In the genomic region with DNA sequence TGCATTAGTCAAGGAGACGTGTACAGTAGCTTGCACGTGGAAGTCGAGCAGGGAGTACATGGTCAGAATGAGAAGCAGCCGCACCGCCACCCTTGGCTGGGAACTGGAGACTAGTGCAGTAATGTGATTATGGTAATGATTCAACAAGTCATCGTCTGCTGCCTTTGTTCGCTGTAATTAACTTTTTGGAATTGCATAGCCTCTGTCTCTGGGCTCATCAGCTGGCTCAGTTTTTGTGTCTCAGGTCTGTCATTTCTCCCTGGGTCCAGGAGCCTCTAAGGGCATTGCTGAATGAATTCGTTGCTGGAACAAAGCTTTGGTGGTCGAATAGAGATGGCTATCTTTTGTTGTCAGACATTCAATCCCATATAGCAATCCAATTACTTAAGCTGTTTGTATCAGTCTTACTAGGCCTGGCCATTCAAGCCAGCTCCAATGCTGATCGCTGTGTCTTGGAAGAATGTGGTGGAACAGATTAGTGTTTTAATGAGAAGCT, we compare ENCODE assay signal across 13 mouse cellular contexts. TPM values are rescaled to one million over a fixed set of nuclear protein-coding genes. Genes with fewer than 3 reads are reported as not detected.
A peak's percentile ranks its signal among the peaks of the same experiment; 100 is the strongest.
DNase-seq lines count a peak whose midpoint lies in the region; ATAC-seq and TF ChIP-seq lines count a peak whose summit lies in the region.
"Had no signal": no experiment of that assay in that cellular context is flagged by ENCODE, and none has a peak within 500 bp of the region (broad histone marks: within the 10 kb centered on the region; RNA-seq: fewer than 3 reads in every experiment).

No protein-coding gene starts in this region.

- no peaks in the 10 kb centered on the region for H3K9me3 ChIP-seq in kidney, embryonic 16.5 days (ENCODE audit: low read length)
- no peaks in the 10 kb centered on the region for H3K9me3 ChIP-seq in hindbrain, embryonic 12.5 days (replicated peaks)
- H3K9me3 ChIP-seq in midbrain, postnatal 0 days (ENCODE audit: low read length), result no peaks in the 10 kb centered on the region
- H3K9me3 ChIP-seq: heart, embryonic 13.5 days; limb, embryonic 10.5 days; lung, embryonic 15.5 days had no signal

- H3K4me1 ChIP-seq in kidney, embryonic 16.5 days (ENCODE audit: insufficient read depth, low read length), result peaks cover 14% of the 10 kb centered on the region
- H3K4me1 ChIP-seq in hindbrain, embryonic 12.5 days, result 0 out of 2 replicates have a peak, but pooled peaks cover 7% of the 10 kb centered on the region
- H3K4me1 ChIP-seq in midbrain, postnatal 0 days (ENCODE audit: insufficient read depth, low read length), result no peaks in the 10 kb centered on the region
- H3K4me1 ChIP-seq: limb, embryonic 10.5 days; lung, embryonic 15.5 days had no signal

- no peak overlapping the region for H3K4me3 ChIP-seq in kidney, embryonic 16.5 days (ENCODE audit: low read length)
- no peak overlapping the region for H3K4me3 ChIP-seq in hindbrain, embryonic 12.5 days
- H3K4me3 ChIP-seq in midbrain, postnatal 0 days (ENCODE audit: low read depth, low read length), result no peak overlapping the region
- H3K4me3 ChIP-seq: heart, embryonic 13.5 days; limb, embryonic 10.5 days; lung, embryonic 15.5 days had no signal

- H3K9ac ChIP-seq in kidney, embryonic 16.5 days (replicated peaks; ENCODE audit: low read length), result no peak overlapping the region
- no peak overlapping the region for H3K9ac ChIP-seq in hindbrain, embryonic 12.5 days
- H3K9ac ChIP-seq in midbrain, postnatal 0 days (replicated peaks; ENCODE audit: low read length, poor library complexity, severe bottlenecking), result no peak overlapping the region
- H3K9ac ChIP-seq: heart, embryonic 13.5 days; lung, embryonic 15.5 days had no signal

- H3K27me3 ChIP-seq in kidney, embryonic 16.5 days (ENCODE audit: insufficient read depth, low read length), result no peaks in the 10 kb centered on the region
- no peaks in the 10 kb centered on the region for H3K27me3 ChIP-seq in hindbrain, embryonic 12.5 days
- H3K27me3 ChIP-seq in midbrain, postnatal 0 days (ENCODE audit: insufficient read depth, low read length), result no peaks in the 10 kb centered on the region
- H3K27me3 ChIP-seq: heart, embryonic 13.5 days; lung, embryonic 15.5 days had no signal

- DNase-seq in kidney, adult 18-20 months, result no peak
- DNase-seq in embryo, embryonic 10.5 days (ENCODE audit: low spot score), result peak; percentile 20
- DNase-seq in midbrain, postnatal 0 days (ENCODE audit: low spot score), result peak; percentile 74
- DNase-seq in right cerebral cortex, postnatal 25 days, result no peak
- no peak for DNase-seq in ovary, postnatal 14 days (ENCODE audit: low spot score)
- no peak for DNase-seq in liver
- DNase-seq: thymus, adult 18-20 months had no signal

- TF ChIP-seq CTCF in midbrain, postnatal 0 days (IDR thresholded peaks at IDR 0.05), result no peak

- peak; percentile 85 for ATAC-seq in kidney, embryonic 16.5 days (ENCODE audit: low FRiP score, low TSS enrichment)
- peak; percentile 98 for ATAC-seq in hindbrain, embryonic 12.5 days (ENCODE audit: low FRiP score)
- ATAC-seq in midbrain, postnatal 0 days (ENCODE audit: low FRiP score), result peak; percentile 85

- no peak overlapping the region for H3K4me2 ChIP-seq in kidney, embryonic 16.5 days (replicated peaks; ENCODE audit: low read depth, low read length)
- H3K4me2 ChIP-seq in hindbrain, embryonic 12.5 days (replicated peaks), result no peak overlapping the region
- no peak overlapping the region for H3K4me2 ChIP-seq in midbrain, postnatal 0 days (ENCODE audit: low read depth, low read length, poor library complexity, severe bottlenecking)
- H3K4me2 ChIP-seq: heart, embryonic 13.5 days; lung, embryonic 15.5 days had no signal

- H3K36me3 ChIP-seq in kidney, embryonic 16.5 days (ENCODE audit: insufficient read depth, low read length), result no peaks in the 10 kb centered on the region
- H3K36me3 ChIP-seq in hindbrain, embryonic 12.5 days, result no peaks in the 10 kb centered on the region
- H3K36me3 ChIP-seq in midbrain, postnatal 0 days (ENCODE audit: insufficient read depth, low read length), result no peaks in the 10 kb centered on the region
- H3K36me3 ChIP-seq: heart, embryonic 13.5 days; limb, embryonic 10.5 days; lung, embryonic 15.5 days had no signal

- 54% methylated on average over 10 of the region's 10 CpGs for WGBS in kidney, embryonic 16.5 days
- 40% methylated on average over 10 of the region's 10 CpGs for WGBS in hindbrain, embryonic 12.5 days
- 15% methylated on average over 10 of the region's 10 CpGs for WGBS in midbrain, postnatal 0 days

- H3K27ac ChIP-seq in kidney, embryonic 16.5 days (ENCODE audit: low read length), result peak overlapping the region; percentile 82
- H3K27ac ChIP-seq in hindbrain, embryonic 12.5 days, result 0 out of 2 replicates have a peak overlapping the region, but pooled peaks have one; percentile 44
- H3K27ac ChIP-seq in midbrain, postnatal 0 days (ENCODE audit: low read depth, low read length), result 0 out of 2 replicates have a peak overlapping the region, but pooled peaks have one; percentile 9
- H3K27ac ChIP-seq: heart, embryonic 13.5 days; limb, embryonic 10.5 days; lung, embryonic 15.5 days had no signal

RNA-seq across cellular contexts. Expression of a gene that starts 36.8 kb away (rescaled TPM):
- 37.9 and 49.2 TPM in 2 replicates for polyA plus RNA-seq in kidney, embryonic 16.5 days (2015; fragmentation: Nextera tagmentation; extraction: Ambion mirVana)
- 31.6 and 34.0 TPM in 2 replicates for polyA plus RNA-seq in hindbrain, embryonic 12.5 days (2016; fragmentation: Nextera tagmentation; extraction: Ambion mirVana)
- total RNA-seq in midbrain, postnatal 0 days (2014; rRNA removed), result 8.7 and 10.1 TPM in 2 replicates
- polyA plus RNA-seq in midbrain, postnatal 0 days (2015; fragmentation: Nextera tagmentation; extraction: Ambion mirVana), result 4.3 and 4.4 TPM in 2 replicates
- total RNA-seq: common myeloid progenitor, adult 5-6 weeks had no signal

Comparison
In these comparisons a context has a peak if more than half of its experiments do, and no peak if none do; other contexts are left out.
1. H3K27ac ChIP-seq: peak in every context shown above with its lines; median percentile 82 in kidney, embryonic 16.5 days; 44 in hindbrain, embryonic 12.5 days; 9 in midbrain, postnatal 0 days.
2. DNase-seq: peak in embryo, embryonic 10.5 days (single experiment) and midbrain, postnatal 0 days (single experiment); none in kidney, adult 18-20 months (single experiment), right cerebral cortex, postnatal 25 days (single experiment), ovary, postnatal 14 days (single experiment) and liver (single experiment).
3. Peak in every context shown above with its lines, with median percentiles within 50 percentile points of each other: ATAC-seq.